ENCODE assay signal across 24 mouse cellular contexts in the genomic region with DNA sequence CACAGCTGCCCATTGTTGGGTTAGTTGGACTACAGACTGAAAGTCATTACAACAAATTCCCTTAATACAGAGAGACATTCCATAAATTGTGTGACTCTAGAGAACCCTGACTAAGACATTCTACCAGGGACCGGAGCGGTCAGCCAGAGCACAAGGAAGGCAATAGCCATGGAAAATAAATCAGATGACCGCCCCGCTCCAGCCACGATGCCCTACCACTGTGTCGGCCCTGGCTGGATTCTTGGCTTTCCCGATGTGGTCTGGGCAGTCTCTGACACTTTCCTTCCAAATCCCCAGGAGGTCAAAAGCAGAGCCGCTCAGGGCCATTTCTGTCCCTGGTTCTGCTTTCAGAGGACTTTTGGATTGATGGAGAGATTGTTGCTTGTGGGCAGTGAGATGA. TPM values are rescaled to one million over a fixed set of nuclear protein-coding genes. Genes with fewer than 3 reads are reported as not detected.
DNase-seq lines count a peak whose midpoint lies in the region; TF ChIP-seq lines count a peak whose summit lies in the region.
"Had no signal": no experiment of that assay in that cellular context is flagged by ENCODE, and none has a peak within 500 bp of the region (broad histone marks: within the 10 kb centered on the region; RNA-seq: fewer than 3 reads in every experiment).

No protein-coding gene starts in this region.

- TF ChIP-seq POLR2A in kidney, adult 2 months (IDR thresholded peaks at IDR 0.05; ENCODE audit: low read depth, low read length), result no peak

- intact Hi-C loops in gastrocnemius, adult 2 months (cut with DNase I), result no loop called here
- intact Hi-C loops in gastrocnemius, postnatal 36 days (cut with DNase I), result no loop called here

- H3K27ac ChIP-seq in gastrocnemius, adult 2 months, result peak overlapping the region; percentile 57
- no peak overlapping the region for H3K27ac ChIP-seq in kidney, adult 2 months (ENCODE audit: insufficient read depth, low read depth, low read length)
- H3K27ac ChIP-seq: embryonic facial prominence, embryonic 10.5 days; embryonic facial prominence, embryonic 13.5 days; forebrain, embryonic 12.5 days; forebrain, embryonic 15.5 days; hindbrain, embryonic 12.5 days; hindbrain, embryonic 15.5 days had no signal

- H3K4me3 ChIP-seq in gastrocnemius, adult 2 months, result no peak overlapping the region
- H3K4me3 ChIP-seq in kidney, adult 2 months (ENCODE audit: insufficient read depth, low read depth, low read length), result no peak overlapping the region
- H3K4me3 ChIP-seq: embryonic facial prominence, embryonic 10.5 days; embryonic facial prominence, embryonic 13.5 days; erythroblast, embryonic 14.5 days; forebrain, embryonic 12.5 days; forebrain, embryonic 15.5 days; hindbrain, embryonic 12.5 days; hindbrain, embryonic 15.5 days had no signal

- WGBS in kidney, adult 2 months, result 41% methylated on average over 8 of the region's 8 CpGs

- H3K4me1 ChIP-seq in kidney, adult 2 months (ENCODE audit: control insufficient read depth, insufficient read depth, low read length), result no peaks in the 10 kb centered on the region
- H3K4me1 ChIP-seq: embryonic facial prominence, embryonic 10.5 days; embryonic facial prominence, embryonic 13.5 days; forebrain, embryonic 12.5 days; hindbrain, embryonic 12.5 days; hindbrain, embryonic 15.5 days had no signal

- H3K27me3 ChIP-seq in kidney, adult 2 months (replicated peaks; ENCODE audit: control insufficient read depth, insufficient read depth, low read length), result no peaks in the 10 kb centered on the region
- H3K27me3 ChIP-seq: CH12.LX; embryonic facial prominence, embryonic 13.5 days; forebrain, embryonic 15.5 days; hindbrain, embryonic 12.5 days; hindbrain, embryonic 15.5 days had no signal

- TF ChIP-seq CTCF in gastrocnemius, adult 2 months (IDR thresholded peaks at IDR 0.05), result no peak
- TF ChIP-seq CTCF in kidney, adult 2 months (conservative IDR thresholded peaks at IDR 0.05; ENCODE audit: insufficient read depth, insufficient read length, low read depth, low read length), result no peak

- peak; percentile 65 for DNase-seq in gastrocnemius, adult 2 months
- DNase-seq in gastrocnemius, postnatal 36 days, result no peak
- peak; percentile 33 for DNase-seq in kidney, adult 2 months
- DNase-seq in kidney, adult 18-20 months, result no peak
- DNase-seq in Muller cell, postnatal 12 days (ENCODE audit: inconsistent ontology term), result peak; percentile 46
- no peak for DNase-seq in layer of hippocampus, adult 9-11 months
- DNase-seq: adrenal gland, adult 8-10 months; adrenal gland, postnatal 25 days; B cell, adult 2 months; cerebellum, adult 11-12 months; cerebellum, adult 8-10 months; cerebellum, postnatal 10 days; cerebellum, postnatal 36 days; embryo, embryonic 11 days; heart, adult 11 months had no signal

- no peaks in the 10 kb centered on the region for H3K36me3 ChIP-seq in kidney, adult 2 months (ENCODE audit: control insufficient read depth, insufficient read depth, low read length)
- H3K36me3 ChIP-seq: embryonic facial prominence, embryonic 10.5 days; embryonic facial prominence, embryonic 13.5 days; forebrain, embryonic 12.5 days; forebrain, embryonic 15.5 days; G1E; hindbrain, embryonic 12.5 days; hindbrain, embryonic 15.5 days had no signal

RNA-seq across cellular contexts. Expression of a gene that starts 57.8 kb away (rescaled TPM):
- 10 to 100 TPM; 22.7 to 37.0 TPM for total RNA-seq in gastrocnemius, adult 2 months (2021)
- total RNA-seq in gastrocnemius, postnatal 36 days (2021), result 10 to 100 TPM; 25.7 to 28.9 TPM
- 23.8 and 25.5 TPM in 2 replicates for polyA plus RNA-seq in kidney, adult 2 months (2012; rRNA removed)

RNA-seq across cellular contexts. Expression of a gene that starts 57.8 kb away (rescaled TPM):
- 1 to 10 TPM; 7.6 to 8.3 TPM for total RNA-seq in gastrocnemius, adult 2 months (2021)
- total RNA-seq in gastrocnemius, postnatal 36 days (2021), result 1 to 10 TPM; 6.5 to 7.2 TPM
- polyA plus RNA-seq in kidney, adult 2 months (2012; rRNA removed), result 16.9 and 17.7 TPM in 2 replicates

Comparison
In these comparisons a context has a peak if more than half of its experiments do, and no peak if none do; other contexts are left out.
1. DNase-seq: peak in gastrocnemius, adult 2 months (single experiment), kidney, adult 2 months (single experiment) and Muller cell, postnatal 12 days (single experiment); none in gastrocnemius, postnatal 36 days (0 of 2), kidney, adult 18-20 months (single experiment) and layer of hippocampus, adult 9-11 months (single experiment).